Mouse (Mus musculus): Measurements from ENCODE around the gene Coq2.

- TF ChIP-seq TCF3 (IDR thresholded peaks at IDR 0.05; ENCODE audit: insufficient read length, low read depth) (no peak), TCF12 (IDR thresholded peaks at IDR 0.05; ENCODE audit: insufficient read depth, poor library complexity, severe bottlenecking) (no peak), POLR2A (IDR thresholded peaks at IDR 0.05; ENCODE audit: insufficient read length, low read depth) (no peak), MYOD1 (IDR thresholded peaks at IDR 0.05; ENCODE audit: control insufficient read depth in 1 of 3, insufficient read length in 2 of 3, low read depth in 2 of 3) (no peak), REST (IDR thresholded peaks at IDR 0.05; ENCODE audit: insufficient read depth, insufficient read length) (no peak), MAX (IDR thresholded peaks at IDR 0.05; ENCODE audit: low read depth) (no peak), USF1 (IDR thresholded peaks at IDR 0.05; ENCODE audit: low read depth) (no peak), E2F4 (IDR thresholded peaks at IDR 0.05; ENCODE audit: insufficient read depth) (no peak)
These were observed 41.8 kb upstream of the Coq2 start for GRCm38 (mm10) chr5:100716762-100717161.
